Mouse (Mus musculus) limb, embryonic 14.5 days (tissue): ENCODE measurements around the gene Oscar. TPM values are rescaled to one million over a fixed set of nuclear protein-coding genes. Genes with fewer than 3 reads are reported as not detected.

Experiments
- ATAC-seq: fragments of 200-750 bp; cut with Nextera tagmentation; 2 replicates; pipeline ENCODE4 v1.8.0; 2017; ENCODE audit warnings: low read depth, moderate number of reproducible peaks, moderate TSS enrichment; ENCODE audit not compliant: low FRiP score
- DNase-seq: peaks from one replicate; pipeline ENCODE4 v3.0.0-alpha.2; 2015; ENCODE audit warnings: low spot score
- H3K27ac ChIP-seq: fragments of 300-500 bp; sonication (generic); replicated peaks from 2 replicates; pipeline ENCODE4 v1.5.1; 2014; ENCODE audit warnings: low read depth, mild to moderate bottlenecking, low read length, moderate library complexity, mixed read lengths
- H3K27me3 ChIP-seq: fragments of 300-500 bp; sonication (generic); 2 replicates; pipeline ENCODE4 v1.6.1; 2014; ENCODE audit warnings: low read length, mixed read lengths; ENCODE audit not compliant: control insufficient read depth, insufficient read depth
- H3K36me3 ChIP-seq: fragments of 300-500 bp; sonication (generic); 2 replicates; pipeline ENCODE4 v1.6.1; 2014; ENCODE audit warnings: mild to moderate bottlenecking, low read length, moderate library complexity, mixed read lengths; ENCODE audit not compliant: control insufficient read depth, insufficient read depth
- H3K4me1 ChIP-seq: fragments of 300-500 bp; sonication (generic); 2 replicates; pipeline ENCODE4 v1.6.1; 2014; ENCODE audit warnings: antibody characterized with exemption, low read length, mixed read lengths; ENCODE audit not compliant: control insufficient read depth, insufficient read depth
- H3K4me2 ChIP-seq: fragments of 300-500 bp; sonication (generic); replicated peaks from 2 replicates; pipeline ENCODE4 v1.6.1; 2014; ENCODE audit warnings: low read depth, mild to moderate bottlenecking, low read length, moderate library complexity; ENCODE audit not compliant: severe bottlenecking
- H3K4me3 ChIP-seq: fragments of 300-500 bp; sonication (generic); replicated peaks from 2 replicates; pipeline ENCODE4 v1.5.1; 2014; ENCODE audit warnings: low read length
- H3K9ac ChIP-seq: fragments of 300-500 bp; sonication (generic); 2 replicates; pipeline ENCODE4 v1.6.1; 2014; ENCODE audit warnings: mild to moderate bottlenecking, low read depth, low read length, moderate library complexity; ENCODE audit not compliant: severe bottlenecking
- H3K9me3 ChIP-seq: fragments of 300-500 bp; sonication (generic); 2 replicates; pipeline ENCODE4 v1.6.1; 2016; ENCODE audit warnings: low read length; ENCODE audit not compliant: control insufficient read depth
- POLR2A ChIP-seq: fragments of 200-500 bp; IDR thresholded peaks from 2 replicates; pipeline ENCODE4 v1.8.0; 2012; ENCODE audit warnings: inconsistent platforms, mild to moderate bottlenecking, moderate library complexity, borderline replicate concordance; ENCODE audit not compliant: insufficient read depth, insufficient read length; ENCODE audit errors: extremely low read depth
- WGBS: fragments of 180-500 bp; shearing (Covaris S2); extraction: QIAGEN DNeasy Blood & Tissue Kit; methylation state at CpG from one replicate; pipeline ENCODE4 v1.1.7; 2014; 5-methylcytosine and 5-hydroxymethylcytosine counted together
- polyA plus RNA-seq, 2 experiments: library from polyadenylated mRNA; depleted of rRNA in 1 of 2; stranded (reverse) in 1 of 2; unstranded in 1 of 2; fragments of >200 nt; fragmentation: Nextera tagmentation in 1 of 2; extraction: Ambion mirVana in 1 of 2; gene quantifications; 2 replicates each; pipeline versions ENCODE4 v1.2.1 to v1.2.3; 2012 to 2014

Oscar gene
- polyA plus RNA-seq, 2 experiments, result 0.40 to 1.1 TPM

- WGBS, result 66% methylated on average over 4 of the region's 4 CpGs
- Histone ChIP-seq H3K4me2 (peak overlapping the region; percentile 61), H3K9me3 (no peaks in the 10 kb centered on the region), H3K9ac (peak overlapping the region; percentile 98), H3K4me1 (peaks cover 27% of the 10 kb centered on the region), H3K36me3 (peaks cover 33% of the 10 kb centered on the region), H3K27ac (no peak overlapping the region), H3K27me3 (no peaks in the 10 kb centered on the region), H3K4me3 (peak overlapping the region; percentile 95)
- TF ChIP-seq POLR2A, result no peak
- no peak for ATAC-seq
- no peak for DNase-seq
Measured at GRCm38 (mm10) chr7:3646641-3647040, 30.7 kb upstream of the Oscar start.

- WGBS, result 18% methylated on average over 9 of the region's 9 CpGs
- peak overlapping the region; percentile 61 for H3K4me2 ChIP-seq
- no peaks in the 10 kb centered on the region for H3K27me3 ChIP-seq
- no peak for DNase-seq
- no peak for ATAC-seq
- H3K36me3 ChIP-seq, result peaks cover 30% of the 10 kb centered on the region
- H3K9me3 ChIP-seq, result no peaks in the 10 kb centered on the region
- peak overlapping the region; percentile 95 for H3K4me3 ChIP-seq
- 0 out of 2 replicates have a peak overlapping the region, but pooled peaks have one; percentile 93 for H3K27ac ChIP-seq
- peak overlapping the region; percentile 98 for H3K9ac ChIP-seq
- no peak for TF ChIP-seq POLR2A
- peaks cover 27% of the 10 kb centered on the region for H3K4me1 ChIP-seq
Measured at GRCm38 (mm10) chr7:3646188-3646587, 30.2 kb upstream of the Oscar start.

GRCm38 (mm10) chr7:3645488-3646025 lies 29.6 kb upstream of the Oscar start:
- Histone ChIP-seq H3K27me3 (no peaks in the 10 kb centered on the region), H3K4me2 (peak overlapping the region; percentile 61), H3K9me3 (no peaks in the 10 kb centered on the region), H3K27ac (peak overlapping the region; percentile 93), H3K9ac (peak overlapping the region; percentile 98), H3K4me1 (peaks cover 27% of the 10 kb centered on the region), H3K4me3 (peak overlapping the region; percentile 95), H3K36me3 (peaks cover 29% of the 10 kb centered on the region)
- ATAC-seq, result peak; percentile 8; the same call in 1 of the 2 replicates
- 0 out of 2 replicates have a peak, but pooled peaks have one; percentile 4 for TF ChIP-seq POLR2A
- no peak for DNase-seq
- 0% methylated on average over 35 of the region's 58 CpGs for WGBS

- peaks cover 27% of the 10 kb centered on the region for H3K4me1 ChIP-seq
- H3K9ac ChIP-seq, result peak within 1 kb of the TSS; percentile 98
- peaks cover 29% of the 10 kb centered on the region for H3K36me3 ChIP-seq
- WGBS, result under 1% methylated on average over 58 of the region's 58 CpGs
- H3K4me2 ChIP-seq, result peak within 1 kb of the TSS; percentile 61
- ATAC-seq, result peak; percentile 98
- H3K9me3 ChIP-seq, result no peaks in the 10 kb centered on the region
- DNase-seq, result peak; percentile 99
- TF ChIP-seq POLR2A, result peak; percentile 32; the same call in 1 of the 2 replicates
- peak within 1 kb of the TSS; percentile 93 for H3K27ac ChIP-seq
- no peaks in the 10 kb centered on the region for H3K27me3 ChIP-seq
- peak within 1 kb of the TSS; percentile 95 for H3K4me3 ChIP-seq
Measured at GRCm38 (mm10) chr7:3644672-3645487, 28.9 kb upstream of the Oscar start, which contains the start of gene Cnot3. Gene Cnot3 (plus strand): TSS chr7:3645268.

- no peaks in the 10 kb centered on the region for H3K9me3 ChIP-seq
- ATAC-seq (no peak), DNase-seq (no peak)
- H3K4me1 ChIP-seq, result peaks cover 27% of the 10 kb centered on the region
- no peak for TF ChIP-seq POLR2A
- H3K4me3 ChIP-seq, result peak overlapping the region; percentile 95
- peak overlapping the region; percentile 47 for H3K4me2 ChIP-seq
- 0 out of 2 replicates have a peak overlapping the region, but pooled peaks have one; percentile 45 for H3K27ac ChIP-seq
- no peaks in the 10 kb centered on the region for H3K27me3 ChIP-seq
- H3K9ac ChIP-seq, result no peak overlapping the region
- 2% methylated on average over 11 of the region's 11 CpGs for WGBS
- H3K36me3 ChIP-seq, result peaks cover 30% of the 10 kb centered on the region
Measured at GRCm38 (mm10) chr7:3644348-3644671, 28.4 kb upstream of the Oscar start.
